Mouse (Mus musculus) hindbrain, embryonic 11.5 days (tissue): ENCODE measurements around the gene Isg20. TPM values are rescaled to one million over a fixed set of nuclear protein-coding genes. Genes with fewer than 3 reads are reported as not detected.

Source experiments
- ATAC-seq: fragments of 200-750 bp; cut with Nextera tagmentation; 2 replicates; pipeline ENCODE4 v1.8.0; 2017; ENCODE audit warnings: mild to moderate bottlenecking, moderate TSS enrichment, moderate library complexity; ENCODE audit not compliant: low FRiP score
- DNase-seq: peaks from one replicate; pipeline ENCODE4 v3.0.0-alpha.2; 2015; ENCODE audit warnings: low spot score
- H3K27ac ChIP-seq: fragments of 300-500 bp; sonication (generic); 2 replicates; pipeline ENCODE4 v1.5.1; 2014; ENCODE audit warnings: mild to moderate bottlenecking, low read depth, low read length
- H3K27me3 ChIP-seq: fragments of 300-500 bp; sonication (generic); 2 replicates; pipeline ENCODE4 v1.6.1; 2014; ENCODE audit warnings: mild to moderate bottlenecking, low read length, moderate library complexity, mixed read lengths; ENCODE audit not compliant: control insufficient read depth, insufficient read depth
- H3K36me3 ChIP-seq: fragments of 300-500 bp; sonication (generic); 2 replicates; pipeline ENCODE4 v1.6.1; 2014; ENCODE audit warnings: mild to moderate bottlenecking, low read length, moderate library complexity, mixed read lengths; ENCODE audit not compliant: control insufficient read depth, insufficient read depth
- H3K4me1 ChIP-seq: fragments of 300-500 bp; sonication (generic); replicated peaks from 2 replicates; pipeline ENCODE4 v1.6.1; 2014; ENCODE audit warnings: low read length, mixed read lengths; ENCODE audit not compliant: control insufficient read depth, insufficient read depth
- H3K4me2 ChIP-seq: fragments of 300-500 bp; sonication (generic); replicated peaks from 2 replicates; pipeline ENCODE4 v1.6.1; 2014; ENCODE audit warnings: mild to moderate bottlenecking, low read depth, low read length
- H3K4me3 ChIP-seq: fragments of 300-500 bp; sonication (generic); 2 replicates; pipeline ENCODE4 v1.5.1; 2014; ENCODE audit warnings: low read depth, low read length
- H3K9ac ChIP-seq: fragments of 300-500 bp; sonication (generic); 2 replicates; pipeline ENCODE4 v1.6.1; 2014; ENCODE audit warnings: low read depth, low read length
- H3K9me3 ChIP-seq: fragments of 300-500 bp; sonication (generic); 2 replicates; pipeline ENCODE4 v1.6.1; 2016; ENCODE audit warnings: low read length; ENCODE audit not compliant: control insufficient read depth
- WGBS: fragments of 180-500 bp; shearing (Covaris S2); extraction: QIAGEN DNeasy Blood & Tissue Kit; methylation state at CpG from one replicate; pipeline ENCODE4 v1.1.7; 2014; 5-methylcytosine and 5-hydroxymethylcytosine counted together
- polyA plus RNA-seq: library from polyadenylated mRNA; unstranded; fragments of >200 nt; fragmentation: Nextera tagmentation; extraction: Ambion mirVana; gene quantifications from 2 replicates; pipeline ENCODE4 v1.2.1, GENCODE M21; 2014

Gene Isg20
- polyA plus RNA-seq, 1 experiment from 2014 or later: 0.56 TPM

- peaks cover 6% of the 10 kb centered on the region; the same call in 1 of the 2 replicates for H3K4me1 ChIP-seq
- no peak overlapping the region for H3K27ac ChIP-seq
- H3K4me2 ChIP-seq: no peak overlapping the region
- no peak overlapping the region for H3K9ac ChIP-seq
- no peaks in the 10 kb centered on the region for H3K36me3 ChIP-seq
- DNase-seq (no peak), ATAC-seq (no peak)
- H3K9me3 ChIP-seq: no peaks in the 10 kb centered on the region
- 90% methylated on average over 10 of the region's 10 CpGs for WGBS
- peaks cover 2% of the 10 kb centered on the region; the same call in 1 of the 2 replicates for H3K27me3 ChIP-seq
- no peak overlapping the region for H3K4me3 ChIP-seq
Observed at GRCm38 (mm10) chr7:78893917-78894316, 19.3 kb upstream of the Isg20 start.

- H3K9ac ChIP-seq: peak overlapping the region; percentile 46; the same call in 1 of the 2 replicates
- no peaks in the 10 kb centered on the region for H3K36me3 ChIP-seq
- DNase-seq: peak; percentile 10
- H3K4me1 ChIP-seq: peaks cover 6% of the 10 kb centered on the region; the same call in 1 of the 2 replicates
- no peaks in the 10 kb centered on the region for H3K27me3 ChIP-seq
- WGBS: 59% methylated on average over 13 of the region's 13 CpGs
- no peak overlapping the region for H3K27ac ChIP-seq
- H3K4me2 ChIP-seq: peak overlapping the region; percentile 45
- H3K9me3 ChIP-seq: no peaks in the 10 kb centered on the region
- no peak for ATAC-seq
- peak overlapping the region; percentile 70 for H3K4me3 ChIP-seq
Observed at GRCm38 (mm10) chr7:78895021-78895652, 18.1 kb upstream of the Isg20 start.

- H3K27ac ChIP-seq: no peak within 1 kb of the TSS
- peak; percentile 98 for ATAC-seq
- under 1% methylated on average over 53 of the region's 53 CpGs for WGBS
Observed at GRCm38 (mm10) chr7:78895653-78896333, 17.4 kb upstream of the Isg20 start, which contains the start of gene Aen. Gene Aen, plus strand, starts transcription at chr7:78895854.

GRCm38 (mm10) chr7:78897567-78897966 is 15.7 kb upstream of the Isg20 start:
- no peak overlapping the region for H3K9ac ChIP-seq
- no peak for DNase-seq

More at GRCm38 (mm10) chr7:78895653-78896333, 17.4 kb upstream of the Isg20 start, which contains the start of gene Aen:
- Histone ChIP-seq H3K4me2 (peak within 1 kb of the TSS; percentile 89), H3K27me3 (no peaks in the 10 kb centered on the region), H3K4me1 (peaks cover 6% of the 10 kb centered on the region; the same call in 1 of the 2 replicates), H3K9ac (peak within 1 kb of the TSS; percentile 69), H3K9me3 (no peaks in the 10 kb centered on the region), H3K36me3 (no peaks in the 10 kb centered on the region), H3K4me3 (peak within 1 kb of the TSS; percentile 70)
- peak; percentile 99 for DNase-seq

GRCm38 (mm10) chr7:78903174-78903870 is 9.9 kb upstream of the Isg20 start:
- ATAC-seq: no peak
- WGBS: 96% methylated on average over 6 of the region's 6 CpGs

More at GRCm38 (mm10) chr7:78897567-78897966, 15.7 kb upstream of the Isg20 start:
- H3K4me2 ChIP-seq: no peak overlapping the region
- no peaks in the 10 kb centered on the region for H3K27me3 ChIP-seq
- H3K27ac ChIP-seq: no peak overlapping the region
- H3K36me3 ChIP-seq: no peaks in the 10 kb centered on the region
- peaks cover 6% of the 10 kb centered on the region; the same call in 1 of the 2 replicates for H3K4me1 ChIP-seq
- H3K9me3 ChIP-seq: no peaks in the 10 kb centered on the region
- H3K4me3 ChIP-seq: no peak overlapping the region
- no peak for ATAC-seq
- 94% methylated on average over 3 of the region's 3 CpGs for WGBS

GRCm38 (mm10) chr7:78904175-78904574 is 9.0 kb upstream of the Isg20 start:
- H3K27ac ChIP-seq: no peak overlapping the region
- DNase-seq (no peak), ATAC-seq (no peak)
- no peaks in the 10 kb centered on the region for H3K9me3 ChIP-seq
- no peaks in the 10 kb centered on the region for H3K27me3 ChIP-seq
- no peak overlapping the region for H3K9ac ChIP-seq
- no peak overlapping the region for H3K4me3 ChIP-seq
- no peaks in the 10 kb centered on the region for H3K4me1 ChIP-seq
- 0 out of 2 replicates have a peak, but pooled peaks cover 4% of the 10 kb centered on the region for H3K36me3 ChIP-seq
- H3K4me2 ChIP-seq: no peak overlapping the region
- 87% methylated on average over 2 of the region's 2 CpGs for WGBS

More at GRCm38 (mm10) chr7:78903174-78903870, 9.9 kb upstream of the Isg20 start:
- Histone ChIP-seq H3K27me3 (no peaks in the 10 kb centered on the region), H3K4me3 (no peak overlapping the region), H3K9me3 (no peaks in the 10 kb centered on the region), H3K36me3 (0 out of 2 replicates have a peak, but pooled peaks cover 4% of the 10 kb centered on the region), H3K9ac (no peak overlapping the region), H3K4me1 (no peaks in the 10 kb centered on the region), H3K27ac (no peak overlapping the region), H3K4me2 (no peak overlapping the region)
- DNase-seq: no peak

- Histone ChIP-seq H3K9me3 (no peaks in the 10 kb centered on the region), H3K27me3 (no peaks in the 10 kb centered on the region), H3K4me3 (no peak overlapping the region), H3K4me1 (peaks cover 5% of the 10 kb centered on the region), H3K36me3 (0 out of 2 replicates have a peak, but pooled peaks cover 4% of the 10 kb centered on the region), H3K9ac (no peak overlapping the region), H3K27ac (no peak overlapping the region), H3K4me2 (no peak overlapping the region)
- DNase-seq (no peak), ATAC-seq (no peak)
- 79% methylated on average over 6 of the region's 6 CpGs for WGBS
Observed at GRCm38 (mm10) chr7:78909026-78909425, 4.2 kb upstream of the Isg20 start.

- H3K9me3 ChIP-seq: no peaks in the 10 kb centered on the region
- H3K4me2 ChIP-seq: no peak overlapping the region
- DNase-seq (peak; percentile 36), ATAC-seq (peak; percentile 20; the same call in 1 of the 2 replicates)
- 0 out of 2 replicates have a peak, but pooled peaks cover 4% of the 10 kb centered on the region for H3K36me3 ChIP-seq
- no peak overlapping the region for H3K9ac ChIP-seq
- no peak overlapping the region for H3K27ac ChIP-seq
- H3K27me3 ChIP-seq: no peaks in the 10 kb centered on the region
- 46% methylated on average over 6 of the region's 6 CpGs for WGBS
- peaks cover 5% of the 10 kb centered on the region for H3K4me1 ChIP-seq
- H3K4me3 ChIP-seq: no peak overlapping the region
Observed at GRCm38 (mm10) chr7:78910336-78911098, 2.7 kb upstream of the Isg20 start.
